ENCODE assay signal across 9 mouse cellular contexts in the genomic region with DNA sequence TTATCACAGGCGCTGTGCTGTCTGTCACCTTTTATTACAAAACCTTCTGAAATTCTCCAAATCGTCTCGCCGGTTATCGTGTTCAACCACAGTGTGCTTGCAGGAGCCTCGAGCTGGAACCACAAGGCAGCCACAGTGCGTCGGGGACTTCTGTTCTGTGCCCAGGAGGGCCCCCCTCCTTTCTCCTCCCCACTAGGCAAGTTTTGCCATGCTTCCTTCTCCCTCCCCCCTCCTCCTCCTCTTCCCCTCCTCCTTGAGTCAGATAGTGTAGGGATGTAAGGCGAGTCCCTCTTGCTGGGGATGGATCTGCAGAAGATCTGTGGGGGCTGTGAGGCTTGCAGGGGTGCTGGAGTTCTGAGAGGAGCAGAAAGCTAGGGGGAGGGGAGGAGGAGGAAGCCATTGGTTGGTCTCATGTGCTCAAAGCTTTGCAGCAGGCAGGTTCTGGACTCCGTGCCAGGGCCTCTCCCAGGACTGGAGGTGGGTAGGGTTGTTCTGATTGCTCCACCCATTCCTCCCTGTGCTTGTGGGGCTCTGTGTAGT.
DNase-seq lines count a peak whose midpoint lies in the region; ATAC-seq and TF ChIP-seq lines count a peak whose summit lies in the region.
"Had no signal": no experiment of that assay in that cellular context is flagged by ENCODE, and none has a peak within 500 bp of the region (broad histone marks: within the 10 kb centered on the region; RNA-seq: fewer than 3 reads in every experiment).

No protein-coding gene starts in this region.

- peaks cover 7% of the 10 kb centered on the region for H3K9me3 ChIP-seq in heart, embryonic 10.5 days
- no peaks in the 10 kb centered on the region; the same call in 1 of the 2 replicates for H3K9me3 ChIP-seq in liver, embryonic 11.5 days (ENCODE audit: control insufficient read depth, low read length)
- no peaks in the 10 kb centered on the region for H3K9me3 ChIP-seq in stomach, postnatal 0 days (ENCODE audit: control insufficient read depth, low read length)
- H3K9me3 ChIP-seq: neural tube, embryonic 12.5 days had no signal

- peak overlapping the region; percentile 1 for H3K4me2 ChIP-seq in liver, embryonic 11.5 days
- H3K4me2 ChIP-seq in stomach, postnatal 0 days (replicated peaks; ENCODE audit: low read depth), result peak overlapping the region; percentile 20; the same call in 1 of the 2 replicates
- H3K4me2 ChIP-seq: neural tube, embryonic 12.5 days had no signal

- TF ChIP-seq EP300 in stomach, postnatal 0 days (optimal IDR thresholded peaks at IDR 0.05), result no peak

- H3K4me3 ChIP-seq in heart, embryonic 10.5 days, result no peak overlapping the region
- H3K4me3 ChIP-seq in liver, embryonic 11.5 days (ENCODE audit: low read depth, low read length), result no peak overlapping the region
- no peak overlapping the region for H3K4me3 ChIP-seq in stomach, postnatal 0 days (ENCODE audit: low read depth, low read length)
- H3K4me3 ChIP-seq: neural tube, embryonic 12.5 days had no signal

- no peaks in the 10 kb centered on the region for H3K36me3 ChIP-seq in heart, embryonic 10.5 days
- H3K36me3 ChIP-seq in liver, embryonic 11.5 days (ENCODE audit: control insufficient read depth, insufficient read depth, low read length), result no peaks in the 10 kb centered on the region
- H3K36me3 ChIP-seq in stomach, postnatal 0 days (ENCODE audit: control insufficient read depth, insufficient read depth, low read length), result no peaks in the 10 kb centered on the region
- H3K36me3 ChIP-seq: neural tube, embryonic 12.5 days had no signal

- no peak for DNase-seq in heart, embryonic 10.5 days (ENCODE audit: low spot score)
- DNase-seq in heart, postnatal 4 days, result no peak
- DNase-seq in spleen, adult 18-20 months, result peak; percentile 46 to 48
- DNase-seq in spleen, postnatal 14 days (ENCODE audit: low spot score in 2 of 2), result no peak
- no peak for DNase-seq in liver, embryonic 11.5 days (ENCODE audit: low spot score)
- peak; percentile 54 for DNase-seq in stomach, postnatal 0 days (ENCODE audit: low spot score)
- DNase-seq in adipocyte (ENCODE audit: low spot score), result no peak
- no peak for DNase-seq in cerebellum, postnatal 4 days (ENCODE audit: low spot score in 2 of 2)

- H3K9ac ChIP-seq in liver, embryonic 11.5 days (ENCODE audit: low read depth, low read length), result no peak overlapping the region
- no peak overlapping the region for H3K9ac ChIP-seq in stomach, postnatal 0 days (ENCODE audit: low read length)
- H3K9ac ChIP-seq: neural tube, embryonic 12.5 days had no signal

- H3K27me3 ChIP-seq in heart, embryonic 10.5 days (ENCODE audit: insufficient read depth, poor library complexity, severe bottlenecking), result peaks cover 50% of the 10 kb centered on the region
- peaks cover 11% of the 10 kb centered on the region for H3K27me3 ChIP-seq in liver, embryonic 11.5 days (replicated peaks; ENCODE audit: control insufficient read depth, insufficient read depth, low read length)
- no peaks in the 10 kb centered on the region; the same call in 1 of the 2 replicates for H3K27me3 ChIP-seq in stomach, postnatal 0 days (ENCODE audit: control insufficient read depth, insufficient read depth, low read length)
- H3K27me3 ChIP-seq: neural tube, embryonic 12.5 days had no signal

- H3K27ac ChIP-seq in heart, embryonic 10.5 days, result peak overlapping the region; percentile 10; the same call in 1 of the 2 replicates
- no peak overlapping the region for H3K27ac ChIP-seq in liver, embryonic 11.5 days (ENCODE audit: low read depth, low read length)
- H3K27ac ChIP-seq in stomach, postnatal 0 days (replicated peaks), result no peak overlapping the region
- H3K27ac ChIP-seq: neural tube, embryonic 12.5 days had no signal

- 0 out of 2 replicates have a peak, but pooled peaks have one; percentile 5 for ATAC-seq in liver, embryonic 11.5 days (replicated peaks; ENCODE audit: low FRiP score)
- no peak for ATAC-seq in stomach, postnatal 0 days (ENCODE audit: low FRiP score, low TSS enrichment)

- peaks cover 30% of the 10 kb centered on the region for H3K4me1 ChIP-seq in heart, embryonic 10.5 days
- no peaks in the 10 kb centered on the region; the same call in none of the 2 replicates for H3K4me1 ChIP-seq in liver, embryonic 11.5 days (replicated peaks; ENCODE audit: control insufficient read depth, insufficient read depth, low read length)
- peaks cover 7% of the 10 kb centered on the region; the same call in 1 of the 2 replicates for H3K4me1 ChIP-seq in stomach, postnatal 0 days (replicated peaks; ENCODE audit: control insufficient read depth, insufficient read depth)

- no peak for TF ChIP-seq CTCF in stomach, postnatal 0 days (IDR thresholded peaks at IDR 0.05; ENCODE audit: low read depth)

- 46% methylated on average over 10 of the region's 10 CpGs for WGBS in heart, embryonic 10.5 days
- 21% methylated on average over 10 of the region's 10 CpGs for WGBS in liver, embryonic 11.5 days
- WGBS in stomach, postnatal 0 days, result 33% methylated on average over 10 of the region's 10 CpGs

Comparison
In these comparisons a context has a peak if more than half of its experiments do, and no peak if none do; other contexts are left out.
1. DNase-seq: peak in spleen, adult 18-20 months (2 of 2) and stomach, postnatal 0 days (single experiment); none in heart, embryonic 10.5 days (single experiment), heart, postnatal 4 days (single experiment), spleen, postnatal 14 days (0 of 2), liver, embryonic 11.5 days (single experiment), adipocyte (single experiment) and cerebellum, postnatal 4 days (0 of 2).